Mouse (Mus musculus): Measurements from ENCODE around the gene Pla2g1b. TPM values are rescaled to one million over a fixed set of nuclear protein-coding genes. Genes with fewer than 3 reads are reported as not detected.
"Not testable (repeated sequence)": the region's sequence is repeated elsewhere in the genome, so short reads cannot be mapped to it uniquely, and the experiment has no call there.

The Pla2g1b gene
- polyA plus RNA-seq, 1 experiment from 2014 or later, result not detected

GRCm38 (mm10) chr5:115442663-115443062, 23.4 kb upstream of the Pla2g1b start:
- Histone ChIP-seq H3K4me1 (replicated peaks; ENCODE audit: control insufficient read depth, insufficient read depth, low read length) (peaks cover 22% of the 10 kb centered on the region), H3K36me3 (replicated peaks; ENCODE audit: control insufficient read depth, insufficient read depth) (peaks cover 89% of the 10 kb centered on the region)
- not testable (repeated sequence) for H3K27ac ChIP-seq; DNase-seq (ENCODE audit: low spot score); H3K27me3 ChIP-seq (ENCODE audit: control insufficient read depth, insufficient read depth, low read length); H3K4me2 ChIP-seq (replicated peaks); H3K4me3 ChIP-seq (replicated peaks; ENCODE audit: low read length); H3K9me3 ChIP-seq (ENCODE audit: control insufficient read depth, low read length); ATAC-seq (ENCODE audit: low FRiP score); H3K9ac ChIP-seq
- WGBS, result 75% methylated on average over 5 of the region's 5 CpGs

- DNase-seq (ENCODE audit: low spot score) (no peak), ATAC-seq (ENCODE audit: low FRiP score) (no peak)
- 74% methylated on average over 11 of the region's 11 CpGs for WGBS
- Histone ChIP-seq H3K36me3 (replicated peaks; ENCODE audit: control insufficient read depth, insufficient read depth) (peaks cover 88% of the 10 kb centered on the region), H3K27ac (no peak overlapping the region), H3K4me3 (replicated peaks; ENCODE audit: low read length) (no peak overlapping the region), H3K9me3 (ENCODE audit: control insufficient read depth, low read length) (no peaks in the 10 kb centered on the region), H3K4me1 (replicated peaks; ENCODE audit: control insufficient read depth, insufficient read depth, low read length) (peaks cover 8% of the 10 kb centered on the region; the same call in 1 of the 2 replicates), H3K9ac (no peak overlapping the region), H3K4me2 (replicated peaks) (no peak overlapping the region), H3K27me3 (ENCODE audit: control insufficient read depth, insufficient read depth, low read length) (no peaks in the 10 kb centered on the region)
Measured at GRCm38 (mm10) chr5:115444130-115444529, 21.9 kb upstream of the Pla2g1b start.

- WGBS, result 85% methylated on average over 17 of the region's 17 CpGs
- no peak overlapping the region for H3K27ac ChIP-seq
Measured at GRCm38 (mm10) chr5:115447108-115447507, 19.0 kb upstream of the Pla2g1b start.

GRCm38 (mm10) chr5:115449247-115449646, 16.8 kb upstream of the Pla2g1b start:
- no peak overlapping the region for H3K27ac ChIP-seq
- ATAC-seq (ENCODE audit: low FRiP score), result no peak

More at GRCm38 (mm10) chr5:115447108-115447507, 19.0 kb upstream of the Pla2g1b start:
- Histone ChIP-seq H3K4me3 (replicated peaks; ENCODE audit: low read length) (no peak overlapping the region), H3K4me1 (replicated peaks; ENCODE audit: control insufficient read depth, insufficient read depth, low read length) (no peaks in the 10 kb centered on the region), H3K4me2 (replicated peaks) (no peak overlapping the region), H3K36me3 (replicated peaks; ENCODE audit: control insufficient read depth, insufficient read depth) (peaks cover 98% of the 10 kb centered on the region), H3K27me3 (ENCODE audit: control insufficient read depth, insufficient read depth, low read length) (no peaks in the 10 kb centered on the region), H3K9ac (no peak overlapping the region), H3K9me3 (ENCODE audit: control insufficient read depth, low read length) (no peaks in the 10 kb centered on the region)
- ATAC-seq (ENCODE audit: low FRiP score) (no peak), DNase-seq (ENCODE audit: low spot score) (no peak)

GRCm38 (mm10) chr5:115450410-115451317, 15.4 kb upstream of the Pla2g1b start:
- H3K4me1 ChIP-seq (replicated peaks; ENCODE audit: control insufficient read depth, insufficient read depth, low read length), result no peaks in the 10 kb centered on the region
- no peaks in the 10 kb centered on the region for H3K27me3 ChIP-seq (ENCODE audit: control insufficient read depth, insufficient read depth, low read length)
- WGBS, result 90% methylated on average over 26 of the region's 27 CpGs
- ATAC-seq (ENCODE audit: low FRiP score), result no peak
- peaks cover 90% of the 10 kb centered on the region for H3K36me3 ChIP-seq (replicated peaks; ENCODE audit: control insufficient read depth, insufficient read depth)
- H3K27ac ChIP-seq, result no peak overlapping the region
- no peak overlapping the region for H3K9ac ChIP-seq
- no peak overlapping the region for H3K4me2 ChIP-seq (replicated peaks)
- DNase-seq (ENCODE audit: low spot score), result no peak
- no peak overlapping the region for H3K4me3 ChIP-seq (replicated peaks; ENCODE audit: low read length)
- H3K9me3 ChIP-seq (ENCODE audit: control insufficient read depth, low read length), result no peaks in the 10 kb centered on the region

More at GRCm38 (mm10) chr5:115449247-115449646, 16.8 kb upstream of the Pla2g1b start:
- Histone ChIP-seq H3K4me3 (replicated peaks; ENCODE audit: low read length) (no peak overlapping the region), H3K9me3 (ENCODE audit: control insufficient read depth, low read length) (no peaks in the 10 kb centered on the region), H3K9ac (no peak overlapping the region), H3K4me2 (replicated peaks) (no peak overlapping the region), H3K4me1 (replicated peaks; ENCODE audit: control insufficient read depth, insufficient read depth, low read length) (no peaks in the 10 kb centered on the region), H3K36me3 (replicated peaks; ENCODE audit: control insufficient read depth, insufficient read depth) (peaks cover 98% of the 10 kb centered on the region), H3K27me3 (ENCODE audit: control insufficient read depth, insufficient read depth, low read length) (no peaks in the 10 kb centered on the region)
- 88% methylated on average over 3 of the region's 3 CpGs for WGBS
- DNase-seq (ENCODE audit: low spot score), result no peak

- H3K9me3 ChIP-seq (ENCODE audit: control insufficient read depth, low read length), result no peaks in the 10 kb centered on the region
- WGBS, result 79% methylated on average over 12 of the region's 12 CpGs
- H3K4me1 ChIP-seq (replicated peaks; ENCODE audit: control insufficient read depth, insufficient read depth, low read length), result no peaks in the 10 kb centered on the region
- H3K4me3 ChIP-seq (replicated peaks; ENCODE audit: low read length), result no peak overlapping the region
- H3K9ac ChIP-seq, result no peak overlapping the region
- H3K4me2 ChIP-seq (replicated peaks), result no peak overlapping the region
- ATAC-seq (ENCODE audit: low FRiP score) (0 out of 2 replicates have a peak, but pooled peaks have one; percentile 10), DNase-seq (ENCODE audit: low spot score) (no peak)
- H3K36me3 ChIP-seq (replicated peaks; ENCODE audit: control insufficient read depth, insufficient read depth), result peaks cover 53% of the 10 kb centered on the region
- no peaks in the 10 kb centered on the region for H3K27me3 ChIP-seq (ENCODE audit: control insufficient read depth, insufficient read depth, low read length)
- no peak overlapping the region for H3K27ac ChIP-seq
Measured at GRCm38 (mm10) chr5:115454422-115455090, 11.5 kb upstream of the Pla2g1b start.

- Histone ChIP-seq H3K27ac (no peak overlapping the region), H3K4me3 (replicated peaks; ENCODE audit: low read length) (no peak overlapping the region), H3K9ac (no peak overlapping the region), H3K4me2 (replicated peaks) (no peak overlapping the region), H3K27me3 (ENCODE audit: control insufficient read depth, insufficient read depth, low read length) (no peaks in the 10 kb centered on the region), H3K36me3 (replicated peaks; ENCODE audit: control insufficient read depth, insufficient read depth) (peaks cover 40% of the 10 kb centered on the region), H3K4me1 (replicated peaks; ENCODE audit: control insufficient read depth, insufficient read depth, low read length) (no peaks in the 10 kb centered on the region), H3K9me3 (ENCODE audit: control insufficient read depth, low read length) (no peaks in the 10 kb centered on the region)
- WGBS, result 74% methylated on average over 7 of the region's 7 CpGs
- ATAC-seq (ENCODE audit: low FRiP score), result no peak
- DNase-seq (ENCODE audit: low spot score), result no peak
Measured at GRCm38 (mm10) chr5:115455838-115456237, 10.2 kb upstream of the Pla2g1b start.

- no peaks in the 10 kb centered on the region for H3K4me1 ChIP-seq (replicated peaks; ENCODE audit: control insufficient read depth, insufficient read depth, low read length)
- no peak for ATAC-seq (ENCODE audit: low FRiP score)
- DNase-seq (ENCODE audit: low spot score), result no peak
- no peak overlapping the region for H3K27ac ChIP-seq
- H3K4me2 ChIP-seq (replicated peaks), result no peak overlapping the region
- WGBS, result 69% methylated on average over 13 of the region's 13 CpGs
- H3K9ac ChIP-seq, result no peak overlapping the region
- no peaks in the 10 kb centered on the region for H3K9me3 ChIP-seq (ENCODE audit: control insufficient read depth, low read length)
- H3K4me3 ChIP-seq (replicated peaks; ENCODE audit: low read length), result no peak overlapping the region
- H3K27me3 ChIP-seq (ENCODE audit: control insufficient read depth, insufficient read depth, low read length), result no peaks in the 10 kb centered on the region
- peaks cover 9% of the 10 kb centered on the region for H3K36me3 ChIP-seq (replicated peaks; ENCODE audit: control insufficient read depth, insufficient read depth)
Measured at GRCm38 (mm10) chr5:115458918-115459317, 7.1 kb upstream of the Pla2g1b start.

GRCm38 (mm10) chr5:115464408-115465115, 1.5 kb upstream of the Pla2g1b start:
- Histone ChIP-seq H3K4me3 (replicated peaks; ENCODE audit: low read length) (no peak overlapping the region), H3K27me3 (ENCODE audit: control insufficient read depth, insufficient read depth, low read length) (no peaks in the 10 kb centered on the region), H3K27ac (no peak overlapping the region), H3K4me2 (replicated peaks) (no peak overlapping the region), H3K9me3 (ENCODE audit: control insufficient read depth, low read length) (no peaks in the 10 kb centered on the region), H3K4me1 (replicated peaks; ENCODE audit: control insufficient read depth, insufficient read depth, low read length) (no peaks in the 10 kb centered on the region), H3K36me3 (replicated peaks; ENCODE audit: control insufficient read depth, insufficient read depth) (no peaks in the 10 kb centered on the region), H3K9ac (no peak overlapping the region)
- DNase-seq (ENCODE audit: low spot score), result no peak
- WGBS, result 77% methylated on average over 18 of the region's 18 CpGs
- no peak for ATAC-seq (ENCODE audit: low FRiP score)

Measured in hindbrain, embryonic 14.5 days (tissue).